Mouse (Mus musculus) midbrain, embryonic 15.5 days (tissue): ENCODE results near the gene Olfr16. TPM values are rescaled to one million over a fixed set of nuclear protein-coding genes. Genes with fewer than 3 reads are reported as not detected.

Experiments
- ATAC-seq: fragments of 200-750 bp; cut with Nextera tagmentation; replicated peaks from 2 replicates; pipeline ENCODE4 v1.8.0; 2017; ENCODE audit warnings: moderate TSS enrichment
- H3K27ac ChIP-seq: fragments of 300-500 bp; sonication (generic); 2 replicates; pipeline ENCODE4 v1.5.1; 2015; ENCODE audit warnings: mild to moderate bottlenecking, inconsistent platforms
- H3K27me3 ChIP-seq: fragments of 300-500 bp; sonication (generic); replicated peaks from 2 replicates; pipeline ENCODE4 v1.6.1; 2015; ENCODE audit warnings: inconsistent platforms
- H3K36me3 ChIP-seq: fragments of 300-500 bp; sonication (generic); replicated peaks from 2 replicates; pipeline ENCODE4 v1.6.1; 2015; ENCODE audit warnings: inconsistent platforms
- H3K4me1 ChIP-seq: fragments of 300-500 bp; sonication (generic); 2 replicates; pipeline ENCODE4 v1.6.1; 2015; ENCODE audit warnings: inconsistent platforms
- H3K4me2 ChIP-seq: fragments of 300-500 bp; sonication (generic); 2 replicates; pipeline ENCODE4 v1.6.1; 2015; ENCODE audit warnings: inconsistent platforms, mild to moderate bottlenecking, moderate library complexity
- H3K4me3 ChIP-seq: fragments of 300-500 bp; sonication (generic); 2 replicates; pipeline ENCODE4 v1.5.1; 2015; ENCODE audit warnings: mild to moderate bottlenecking, inconsistent platforms
- H3K9ac ChIP-seq: fragments of 300-500 bp; sonication (generic); 2 replicates; pipeline ENCODE4 v1.6.1; 2015; ENCODE audit warnings: mild to moderate bottlenecking, inconsistent platforms
- H3K9me3 ChIP-seq: fragments of 300-500 bp; sonication (generic); 2 replicates; pipeline ENCODE4 v1.6.1; 2016; ENCODE audit warnings: inconsistent platforms
- WGBS: fragments of 180-500 bp; shearing (Covaris S2); methylation state at CpG from one replicate; pipeline ENCODE4 v1.1.7; 2015; ENCODE audit warnings: mixed read lengths; 5-methylcytosine and 5-hydroxymethylcytosine counted together
- polyA plus RNA-seq: library from polyadenylated mRNA; unstranded; fragments of >200 nt; fragmentation: Nextera tagmentation; extraction: Ambion mirVana; gene quantifications from 2 replicates; pipeline ENCODE4 v1.2.1, GENCODE M21; 2015

Olfr16 gene
- polyA plus RNA-seq, result not detected in 2 replicates

GRCm38 (mm10) chr1:172950160-172950559, at the start of gene Olfr16:
Olfr16 (plus strand) TSS chr1:172950409.
- no peaks in the 10 kb centered on the region for H3K4me1 ChIP-seq
- H3K27ac ChIP-seq, result no peak within 1 kb of the TSS
- H3K9ac ChIP-seq, result no peak within 1 kb of the TSS
- H3K36me3 ChIP-seq, result no peaks in the 10 kb centered on the region
- no peaks in the 10 kb centered on the region for H3K9me3 ChIP-seq
- ATAC-seq, result no peak
- no peak within 1 kb of the TSS for H3K4me3 ChIP-seq
- H3K27me3 ChIP-seq, result no peaks in the 10 kb centered on the region
- WGBS, result 61% methylated on average over 1 of the region's 1 CpGs
- H3K4me2 ChIP-seq, result no peak within 1 kb of the TSS

GRCm38 (mm10) chr1:172903313-172903712, 46.9 kb upstream of the Olfr16 start:
- Histone ChIP-seq H3K27me3 (no peaks in the 10 kb centered on the region), H3K4me2 (no peak overlapping the region), H3K9me3 (no peaks in the 10 kb centered on the region), H3K4me3 (no peak overlapping the region), H3K27ac (no peak overlapping the region), H3K36me3 (no peaks in the 10 kb centered on the region), H3K9ac (no peak overlapping the region), H3K4me1 (no peaks in the 10 kb centered on the region)
- ATAC-seq, result no peak

GRCm38 (mm10) chr1:172917115-172917514, 33.1 kb upstream of the Olfr16 start:
- WGBS, result 89% methylated on average over 1 of the region's 1 CpGs
- H3K4me2 ChIP-seq, result no peak overlapping the region
- no peak for ATAC-seq

GRCm38 (mm10) chr1:172918450-172918849, 31.8 kb upstream of the Olfr16 start:
- Histone ChIP-seq H3K4me2 (no peak overlapping the region), H3K9ac (no peak overlapping the region), H3K4me1 (no peaks in the 10 kb centered on the region), H3K9me3 (no peaks in the 10 kb centered on the region), H3K4me3 (no peak overlapping the region), H3K27ac (no peak overlapping the region), H3K27me3 (no peaks in the 10 kb centered on the region), H3K36me3 (no peaks in the 10 kb centered on the region)
- 89% methylated on average over 2 of the region's 2 CpGs for WGBS
- ATAC-seq, result no peak

More at GRCm38 (mm10) chr1:172917115-172917514, 33.1 kb upstream of the Olfr16 start:
- no peaks in the 10 kb centered on the region for H3K36me3 ChIP-seq
- no peak overlapping the region for H3K9ac ChIP-seq
- H3K27me3 ChIP-seq, result no peaks in the 10 kb centered on the region
- no peak overlapping the region for H3K4me3 ChIP-seq
- no peaks in the 10 kb centered on the region for H3K9me3 ChIP-seq
- H3K4me1 ChIP-seq, result no peaks in the 10 kb centered on the region
- no peak overlapping the region for H3K27ac ChIP-seq

- no peak overlapping the region for H3K27ac ChIP-seq
- H3K9me3 ChIP-seq, result no peaks in the 10 kb centered on the region
- H3K4me3 ChIP-seq, result no peak overlapping the region
- no peaks in the 10 kb centered on the region for H3K36me3 ChIP-seq
- no peak overlapping the region for H3K4me2 ChIP-seq
- no peaks in the 10 kb centered on the region for H3K4me1 ChIP-seq
- no peak for ATAC-seq
- no peaks in the 10 kb centered on the region for H3K27me3 ChIP-seq
- 97% methylated on average over 2 of the region's 2 CpGs for WGBS
- no peak overlapping the region for H3K9ac ChIP-seq
Observed at GRCm38 (mm10) chr1:172932197-172932596, 18.0 kb upstream of the Olfr16 start.

GRCm38 (mm10) chr1:172951171-172951720, 1.0 kb downstream of the Olfr16 start:
- no peak overlapping the region for H3K27ac ChIP-seq
- H3K36me3 ChIP-seq, result no peaks in the 10 kb centered on the region
- no peaks in the 10 kb centered on the region for H3K27me3 ChIP-seq
- no peak overlapping the region for H3K4me3 ChIP-seq
- WGBS, result 81% methylated on average over 2 of the region's 2 CpGs
- no peak overlapping the region for H3K4me2 ChIP-seq
- H3K9ac ChIP-seq, result no peak overlapping the region
- no peaks in the 10 kb centered on the region for H3K4me1 ChIP-seq
- ATAC-seq, result no peak
- no peaks in the 10 kb centered on the region for H3K9me3 ChIP-seq

GRCm38 (mm10) chr1:172955376-172955775, 5.2 kb downstream of the Olfr16 start:
- Histone ChIP-seq H3K27ac (no peak overlapping the region), H3K36me3 (no peaks in the 10 kb centered on the region), H3K9me3 (no peaks in the 10 kb centered on the region), H3K9ac (no peak overlapping the region), H3K4me3 (no peak overlapping the region), H3K27me3 (no peaks in the 10 kb centered on the region), H3K4me2 (no peak overlapping the region), H3K4me1 (no peaks in the 10 kb centered on the region)
- 60% methylated on average over 4 of the region's 4 CpGs for WGBS
- no peak; the same call in 1 of the 2 replicates for ATAC-seq

GRCm38 (mm10) chr1:172960452-172960851, 10.2 kb downstream of the Olfr16 start:
- WGBS, result 66% methylated on average over 1 of the region's 1 CpGs
- Histone ChIP-seq H3K4me3 (no peak overlapping the region), H3K4me2 (no peak overlapping the region), H3K27ac (no peak overlapping the region), H3K9me3 (no peaks in the 10 kb centered on the region), H3K4me1 (no peaks in the 10 kb centered on the region), H3K27me3 (no peaks in the 10 kb centered on the region), H3K36me3 (no peaks in the 10 kb centered on the region), H3K9ac (no peak overlapping the region)
- no peak for ATAC-seq

GRCm38 (mm10) chr1:172989794-172990634, 39.8 kb downstream of the Olfr16 start:
- Histone ChIP-seq H3K4me3 (no peak overlapping the region), H3K4me2 (no peak overlapping the region), H3K9me3 (no peaks in the 10 kb centered on the region), H3K4me1 (no peaks in the 10 kb centered on the region), H3K27me3 (no peaks in the 10 kb centered on the region), H3K36me3 (no peaks in the 10 kb centered on the region), H3K9ac (no peak overlapping the region), H3K27ac (no peak overlapping the region)
- WGBS, result 82% methylated on average over 12 of the region's 12 CpGs
- no peak for ATAC-seq

- H3K27me3 ChIP-seq, result no peaks in the 10 kb centered on the region
- no peak overlapping the region for H3K4me3 ChIP-seq
- 73% methylated on average over 3 of the region's 3 CpGs for WGBS
- no peak overlapping the region for H3K4me2 ChIP-seq
- H3K27ac ChIP-seq, result no peak overlapping the region
- no peaks in the 10 kb centered on the region for H3K36me3 ChIP-seq
- ATAC-seq, result no peak
- no peak overlapping the region for H3K9ac ChIP-seq
- no peaks in the 10 kb centered on the region for H3K9me3 ChIP-seq
- H3K4me1 ChIP-seq, result no peaks in the 10 kb centered on the region
Observed at GRCm38 (mm10) chr1:172990635-172991009, 40.4 kb downstream of the Olfr16 start.
